Mouse (Mus musculus) effector memory CD4-positive, alpha-beta T cell, adult 5 months (primary cell): Measurements from ENCODE around the gene Nptx2. TPM values are rescaled to one million over a fixed set of nuclear protein-coding genes. Genes with fewer than 3 reads are reported as not detected.

ENCODE experiments used
- polyA plus RNA-seq: library from polyadenylated mRNA; unstranded; fragments of 100-300 nt; shearing (Covaris generic); gene quantifications from one replicate; pipeline ENCODE4 v1.2.1, GENCODE M21; 2017

The Nptx2 gene
- polyA plus RNA-seq: not detected

DNA sequence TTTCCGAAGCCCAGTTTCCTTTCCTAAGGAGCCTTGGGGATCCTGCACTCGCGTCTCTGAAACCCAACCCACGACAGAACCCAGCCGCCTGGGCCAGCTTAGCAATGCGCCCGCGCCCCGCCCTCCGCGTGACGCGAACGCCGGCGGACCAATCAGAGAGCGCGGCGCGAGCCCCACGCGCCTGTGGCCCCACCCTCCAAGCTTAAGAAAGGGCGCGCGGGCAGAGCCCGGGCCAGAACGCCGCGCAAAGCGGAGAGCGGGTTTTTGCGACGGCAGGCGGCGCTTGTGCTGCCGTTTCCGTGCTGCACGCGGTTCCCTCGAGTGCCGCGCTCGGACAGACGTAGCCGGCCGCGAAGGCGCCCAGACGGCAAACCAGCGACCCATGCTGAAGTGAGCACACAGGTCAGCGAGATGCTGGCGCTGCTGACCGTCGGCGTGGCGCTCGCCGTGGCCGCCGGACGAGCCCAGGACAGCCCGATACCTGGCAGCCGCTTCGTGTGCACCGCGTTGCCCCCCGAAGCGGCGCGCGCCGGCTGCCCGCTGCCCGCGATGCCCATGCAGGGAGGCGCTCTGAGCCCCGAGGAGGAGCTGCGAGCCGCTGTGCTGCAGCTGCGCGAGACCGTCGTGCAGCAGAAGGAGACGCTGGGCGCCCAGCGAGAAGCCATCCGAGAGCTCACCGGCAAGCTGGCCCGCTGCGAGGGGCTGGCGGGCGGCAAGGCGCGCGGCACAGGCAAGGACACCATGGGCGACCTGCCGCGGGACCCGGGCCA is at the start of gene Nptx2:
TSS of gene Nptx2 (plus strand) at position 250 of the 770 bp plus-strand sequence.

Other genes starting within 250 kb of the Nptx2 start
- gene Baiap2l1, start 187.8 kb upstream of the Nptx2 start, polyA plus RNA-seq: 0.49 TPM
- not detected for gene Tmem130, start 215.9 kb downstream of the Nptx2 start, polyA plus RNA-seq
- 29.0 TPM for gene Trrap, start 221.8 kb downstream of the Nptx2 start, polyA plus RNA-seq